Mouse (Mus musculus) layer of hippocampus, postnatal 25 days (tissue): ENCODE results near the gene B4galt7. TPM values are rescaled to one million over a fixed set of nuclear protein-coding genes. Genes with fewer than 3 reads are reported as not detected.
"Not testable (repeated sequence)": the region's sequence is repeated elsewhere in the genome, so short reads cannot be mapped to it uniquely, and the experiment has no call there.

Experiments used
- DNase-seq, 2 experiments: peaks; one replicate each; pipeline ENCODE4 v3.0.0; 2022; ENCODE audit warnings: mixed read lengths in 2 of 2, low spot score in 1 of 2; ENCODE audit errors: extremely low spot score in 1 of 2
- total RNA-seq, 2 experiments: library from RNA; stranded (reverse); gene quantifications; 2 replicates each; pipeline ENCODE4 v1.2.3; 2021

B4galt7 gene
- total RNA-seq, 2 experiments from 2014 or later: 26.0 to 26.7 TPM

- peak in 1 of 2 experiments; percentile 29 for DNase-seq
Observed at GRCm38 (mm10) chr13:55595375-55595774, 4.3 kb upstream of the B4galt7 start.

- no peak for DNase-seq
Observed at GRCm38 (mm10) chr13:55596802-55597201, 2.9 kb upstream of the B4galt7 start.

- no peak for DNase-seq
Observed at GRCm38 (mm10) chr13:55600657-55601056, 961 bp downstream of the B4galt7 start.

- peak; percentile 78 to 98 for DNase-seq
Observed at GRCm38 (mm10) chr13:55601611-55602010, 1.9 kb downstream of the B4galt7 start.

GRCm38 (mm10) chr13:55604606-55605005 is 4.9 kb downstream of the B4galt7 start:
- no peak for DNase-seq

GRCm38 (mm10) chr13:55606899-55607623 is 7.4 kb downstream of the B4galt7 start:
- peak; percentile 36 to 38 for DNase-seq

- no peak for DNase-seq
Observed at GRCm38 (mm10) chr13:55607624-55608006, 7.9 kb downstream of the B4galt7 start.

GRCm38 (mm10) chr13:55611996-55612395 is 12.3 kb downstream of the B4galt7 start:
- DNase-seq: no peak

- no peak for DNase-seq
Observed at GRCm38 (mm10) chr13:55613471-55613870, 13.8 kb downstream of the B4galt7 start.

GRCm38 (mm10) chr13:55619328-55619727 is 19.6 kb downstream of the B4galt7 start:
- no peak for DNase-seq

GRCm38 (mm10) chr13:55620275-55620674 is 20.6 kb downstream of the B4galt7 start:
- no peak for DNase-seq

- DNase-seq: not testable (repeated sequence)
Observed at GRCm38 (mm10) chr13:55622156-55622648, 22.5 kb downstream of the B4galt7 start.

GRCm38 (mm10) chr13:55622649-55623541 is 23.2 kb downstream of the B4galt7 start, which contains the start of gene Caml:
Gene Caml, plus strand, starts transcription at chr13:55623005.
- DNase-seq: peak; percentile 71 to 81

- DNase-seq: peak; percentile 86 to 90
Observed at GRCm38 (mm10) chr13:55634639-55635127, 35.0 kb downstream of the B4galt7 start, which contains the start of gene Ddx46. Gene Ddx46, plus strand, starts transcription at chr13:55635027.

GRCm38 (mm10) chr13:55635146-55635571 is 35.5 kb downstream of the B4galt7 start:
- no peak for DNase-seq

GRCm38 (mm10) chr13:55636185-55636983 is 36.7 kb downstream of the B4galt7 start:
- DNase-seq: no peak

- peak; percentile 80 to 93 for DNase-seq
Observed at GRCm38 (mm10) chr13:55640480-55640879, 40.8 kb downstream of the B4galt7 start.

GRCm38 (mm10) chr13:55644525-55644924 is 44.8 kb downstream of the B4galt7 start:
- DNase-seq: no peak

- DNase-seq: no peak
Observed at GRCm38 (mm10) chr13:55650098-55650497, 50.4 kb downstream of the B4galt7 start.

- DNase-seq: no peak
Observed at GRCm38 (mm10) chr13:55650980-55651379, 51.3 kb downstream of the B4galt7 start.
